Mouse (Mus musculus) hindbrain, embryonic 12.5 days (tissue): ENCODE measurements around the gene Trpm5. TPM values are rescaled to one million over a fixed set of nuclear protein-coding genes. Genes with fewer than 3 reads are reported as not detected.

Experiments used
- ATAC-seq: fragments of 200-750 bp; cut with Nextera tagmentation; 2 replicates; pipeline ENCODE4 v1.8.0; 2017; ENCODE audit warnings: moderate TSS enrichment; ENCODE audit not compliant: low FRiP score
- H3K27ac ChIP-seq: fragments of 300-500 bp; sonication (generic); 2 replicates; pipeline ENCODE4 v1.5.1; 2016; ENCODE audit warnings: mild to moderate bottlenecking
- H3K27me3 ChIP-seq: fragments of 300-500 bp; sonication (generic); 2 replicates; pipeline ENCODE4 v1.6.1; 2016; ENCODE audit warnings: mild to moderate bottlenecking
- H3K36me3 ChIP-seq: fragments of 300-500 bp; sonication (generic); 2 replicates; pipeline ENCODE4 v1.6.1; 2016; ENCODE audit warnings: mild to moderate bottlenecking
- H3K4me1 ChIP-seq: fragments of 300-500 bp; sonication (generic); 2 replicates; pipeline ENCODE4 v1.6.1; 2016
- H3K4me2 ChIP-seq: fragments of 300-500 bp; sonication (generic); replicated peaks from 2 replicates; pipeline ENCODE4 v1.6.1; 2016; ENCODE audit warnings: mild to moderate bottlenecking
- H3K4me3 ChIP-seq: fragments of 300-500 bp; sonication (generic); 2 replicates; pipeline ENCODE4 v1.5.1; 2016; ENCODE audit warnings: mild to moderate bottlenecking
- H3K9ac ChIP-seq: fragments of 300-500 bp; sonication (generic); 2 replicates; pipeline ENCODE4 v1.6.1; 2016; ENCODE audit warnings: mild to moderate bottlenecking, moderate library complexity
- H3K9me3 ChIP-seq: fragments of 300-500 bp; sonication (generic); replicated peaks from 2 replicates; pipeline ENCODE4 v1.6.1; 2016; ENCODE audit warnings: mild to moderate bottlenecking
- WGBS: fragments of 180-500 bp; shearing (Covaris S2); methylation state at CpG from one replicate; pipeline ENCODE4 v1.1.7; 2016; 5-methylcytosine and 5-hydroxymethylcytosine counted together
- polyA plus RNA-seq: library from polyadenylated mRNA; unstranded; fragments of >200 nt; fragmentation: Nextera tagmentation; extraction: Ambion mirVana; gene quantifications from 2 replicates; pipeline ENCODE4 v1.2.1, GENCODE M21; 2016

The Trpm5 gene
- polyA plus RNA-seq: 3.1 and 3.4 TPM in 2 replicates

GRCm38 (mm10) chr7:143094592-143095553, at the start of gene Trpm5:
Trpm5 (minus strand) TSS chr7:143094642.
- no peak within 1 kb of the TSS for H3K4me2 ChIP-seq
- H3K4me1 ChIP-seq: no peaks in the 10 kb centered on the region
- whole genome bisulfite sequencing: 44% methylated on average over 10 of the region's 10 CpGs
- H3K9me3 ChIP-seq: no peaks in the 10 kb centered on the region
- no peak within 1 kb of the TSS for H3K27ac ChIP-seq
- ATAC-seq: no peak
- no peak within 1 kb of the TSS for H3K4me3 ChIP-seq
- H3K27me3 ChIP-seq: no peaks in the 10 kb centered on the region
- no peak within 1 kb of the TSS for H3K9ac ChIP-seq
- H3K36me3 ChIP-seq: no peaks in the 10 kb centered on the region

GRCm38 (mm10) chr7:143142680-143143079, 48.2 kb upstream of the Trpm5 start:
- WGBS: 88% methylated on average over 2 of the region's 2 CpGs

DNA sequence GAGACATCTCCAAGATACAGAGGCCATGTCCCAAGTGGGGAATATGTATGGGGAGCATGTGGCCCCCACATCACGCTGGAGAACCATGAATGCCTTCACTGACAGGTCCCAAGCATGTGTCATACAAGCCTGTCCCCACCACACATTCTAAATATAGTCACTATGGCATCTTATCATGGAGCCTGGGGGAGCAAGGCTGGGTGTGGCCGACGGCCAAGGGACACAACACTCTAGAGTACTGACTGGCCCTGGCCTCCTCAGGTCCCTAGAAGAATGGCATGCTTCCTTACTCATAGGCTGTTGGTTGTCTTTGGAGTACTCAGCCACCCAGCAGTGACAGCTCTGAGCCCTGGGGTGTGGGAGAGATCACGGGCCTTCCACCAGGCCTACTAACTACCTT, 45.5 kb upstream of the Trpm5 start:
- Histone ChIP-seq H3K4me3 (no peak overlapping the region), H3K36me3 (no peaks in the 10 kb centered on the region), H3K9ac (no peak overlapping the region), H3K9me3 (no peaks in the 10 kb centered on the region), H3K4me2 (no peak overlapping the region), H3K27me3 (no peaks in the 10 kb centered on the region), H3K4me1 (no peaks in the 10 kb centered on the region), H3K27ac (no peak overlapping the region)
- WGBS: 90% methylated on average over 4 of the region's 4 CpGs
- ATAC-seq: no peak

More at GRCm38 (mm10) chr7:143142680-143143079, 48.2 kb upstream of the Trpm5 start:
- H3K9me3 ChIP-seq: no peaks in the 10 kb centered on the region
- no peak for ATAC-seq
- no peaks in the 10 kb centered on the region for H3K27me3 ChIP-seq
- no peak overlapping the region for H3K27ac ChIP-seq
- H3K4me3 ChIP-seq: no peak overlapping the region
- H3K4me1 ChIP-seq: no peaks in the 10 kb centered on the region
- no peak overlapping the region for H3K4me2 ChIP-seq
- no peaks in the 10 kb centered on the region for H3K36me3 ChIP-seq
- H3K9ac ChIP-seq: no peak overlapping the region

- no peak overlapping the region for H3K4me3 ChIP-seq
- WGBS: 36% methylated on average over 1 of the region's 1 CpGs
- H3K4me2 ChIP-seq: no peak overlapping the region
- no peaks in the 10 kb centered on the region for H3K36me3 ChIP-seq
- H3K9me3 ChIP-seq: no peaks in the 10 kb centered on the region
- H3K9ac ChIP-seq: no peak overlapping the region
- no peaks in the 10 kb centered on the region for H3K27me3 ChIP-seq
- ATAC-seq: no peak
- no peaks in the 10 kb centered on the region for H3K4me1 ChIP-seq
- H3K27ac ChIP-seq: no peak overlapping the region
Observed at GRCm38 (mm10) chr7:143138789-143139188, 44.3 kb upstream of the Trpm5 start.

DNA sequence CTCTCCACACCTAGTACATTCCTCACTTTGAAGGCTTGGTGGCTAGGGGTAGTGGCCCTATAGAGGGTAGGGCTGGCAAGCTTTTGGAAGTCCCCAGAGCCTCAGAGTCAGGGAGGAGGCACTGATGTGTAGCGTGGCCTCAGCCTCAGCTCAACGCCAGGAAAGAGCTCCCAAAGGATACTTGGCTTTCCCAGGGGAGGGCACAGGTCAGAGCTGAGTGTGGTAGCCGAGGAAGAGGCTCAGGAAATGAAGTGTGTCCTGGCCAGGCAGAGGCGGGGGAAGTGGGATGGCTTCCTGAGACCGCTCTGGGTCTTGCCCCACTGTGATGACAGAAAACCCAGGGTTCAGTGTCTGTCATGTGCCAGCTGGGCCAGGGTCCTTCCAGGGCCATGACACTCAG, 42.1 kb upstream of the Trpm5 start:
- Histone ChIP-seq H3K9me3 (no peaks in the 10 kb centered on the region), H3K9ac (no peak overlapping the region), H3K36me3 (no peaks in the 10 kb centered on the region), H3K4me2 (no peak overlapping the region), H3K27ac (no peak overlapping the region), H3K4me1 (no peaks in the 10 kb centered on the region), H3K4me3 (no peak overlapping the region), H3K27me3 (no peaks in the 10 kb centered on the region)
- 58% methylated on average over 5 of the region's 5 CpGs for WGBS
- no peak for ATAC-seq

GRCm38 (mm10) chr7:143136125-143136524, 41.7 kb upstream of the Trpm5 start:
- H3K4me1 ChIP-seq: no peaks in the 10 kb centered on the region
- no peak overlapping the region for H3K4me3 ChIP-seq
- H3K4me2 ChIP-seq: no peak overlapping the region
- 67% methylated on average over 2 of the region's 2 CpGs for WGBS
- H3K9me3 ChIP-seq: no peaks in the 10 kb centered on the region
- ATAC-seq: no peak
- no peak overlapping the region for H3K27ac ChIP-seq
- H3K27me3 ChIP-seq: no peaks in the 10 kb centered on the region
- no peaks in the 10 kb centered on the region for H3K36me3 ChIP-seq
- no peak overlapping the region for H3K9ac ChIP-seq

- H3K4me1 ChIP-seq: no peaks in the 10 kb centered on the region
- no peak overlapping the region for H3K4me3 ChIP-seq
- no peak overlapping the region for H3K9ac ChIP-seq
- no peak for ATAC-seq
- WGBS: 80% methylated on average over 5 of the region's 5 CpGs
- H3K9me3 ChIP-seq: no peaks in the 10 kb centered on the region
- H3K36me3 ChIP-seq: no peaks in the 10 kb centered on the region
- H3K27ac ChIP-seq: no peak overlapping the region
- no peaks in the 10 kb centered on the region for H3K27me3 ChIP-seq
- H3K4me2 ChIP-seq: no peak overlapping the region
Observed at GRCm38 (mm10) chr7:143132815-143133214, 38.4 kb upstream of the Trpm5 start.

GRCm38 (mm10) chr7:143124902-143125301, 30.5 kb upstream of the Trpm5 start:
- no peak for ATAC-seq
- peaks cover 15% of the 10 kb centered on the region for H3K4me1 ChIP-seq
- H3K27ac ChIP-seq: no peak overlapping the region
- no peak overlapping the region for H3K4me2 ChIP-seq
- no peak overlapping the region for H3K4me3 ChIP-seq
- 64% methylated on average over 3 of the region's 3 CpGs for WGBS
- H3K36me3 ChIP-seq: no peaks in the 10 kb centered on the region
- H3K9ac ChIP-seq: no peak overlapping the region
- no peaks in the 10 kb centered on the region for H3K9me3 ChIP-seq
- H3K27me3 ChIP-seq: peaks cover 7% of the 10 kb centered on the region; the same call in 1 of the 2 replicates

- WGBS: 11% methylated on average over 6 of the region's 6 CpGs
- H3K27me3 ChIP-seq: peaks cover 7% of the 10 kb centered on the region; the same call in 1 of the 2 replicates
- ATAC-seq: no peak
- 0 out of 2 replicates have a peak overlapping the region, but pooled peaks have one; percentile 13 for H3K27ac ChIP-seq
- H3K9me3 ChIP-seq: no peaks in the 10 kb centered on the region
- H3K4me2 ChIP-seq: no peak overlapping the region
- no peaks in the 10 kb centered on the region for H3K36me3 ChIP-seq
- H3K4me1 ChIP-seq: peaks cover 22% of the 10 kb centered on the region
- no peak overlapping the region for H3K4me3 ChIP-seq
- no peak overlapping the region for H3K9ac ChIP-seq
Observed at GRCm38 (mm10) chr7:143123876-143124669, 29.6 kb upstream of the Trpm5 start.

DNA sequence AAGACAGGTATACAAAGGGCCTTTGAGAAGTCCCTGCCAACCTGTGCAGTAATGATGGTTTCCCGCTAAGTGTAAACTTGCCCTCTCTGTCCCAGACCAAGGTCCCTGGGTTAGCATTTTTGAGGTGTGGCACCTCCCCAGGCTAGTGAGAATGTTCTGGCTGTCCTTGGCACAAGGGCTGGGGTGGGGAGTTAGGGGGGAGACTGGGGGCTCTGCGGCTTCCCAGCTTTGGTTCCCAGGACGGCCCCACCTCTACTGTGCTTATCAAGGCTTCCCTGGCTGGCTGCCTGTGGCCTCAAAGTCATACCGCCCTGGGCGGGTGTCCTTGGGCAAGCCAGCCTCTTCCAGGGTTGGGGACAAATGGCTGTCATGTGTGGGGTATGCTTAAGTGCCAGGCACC, 27.7 kb upstream of the Trpm5 start:
- Histone ChIP-seq H3K4me3 (no peak overlapping the region), H3K27me3 (peaks cover 7% of the 10 kb centered on the region; the same call in 1 of the 2 replicates), H3K4me2 (no peak overlapping the region), H3K9ac (no peak overlapping the region), H3K9me3 (no peaks in the 10 kb centered on the region), H3K4me1 (peaks cover 22% of the 10 kb centered on the region), H3K27ac (no peak overlapping the region), H3K36me3 (no peaks in the 10 kb centered on the region)
- ATAC-seq: no peak
- 87% methylated on average over 5 of the region's 5 CpGs for WGBS

- H3K27me3 ChIP-seq: peaks cover 3% of the 10 kb centered on the region; the same call in 1 of the 2 replicates
- H3K36me3 ChIP-seq: no peaks in the 10 kb centered on the region
- H3K4me1 ChIP-seq: peaks cover 22% of the 10 kb centered on the region
- 74% methylated on average over 3 of the region's 3 CpGs for WGBS
- no peak overlapping the region for H3K4me3 ChIP-seq
- ATAC-seq: no peak
- H3K9me3 ChIP-seq: 0 out of 2 replicates have a peak, but pooled peaks cover 2% of the 10 kb centered on the region
- no peak overlapping the region for H3K4me2 ChIP-seq
- H3K9ac ChIP-seq: no peak overlapping the region
- H3K27ac ChIP-seq: no peak overlapping the region
Observed at GRCm38 (mm10) chr7:143119826-143120225, 25.4 kb upstream of the Trpm5 start.

DNA sequence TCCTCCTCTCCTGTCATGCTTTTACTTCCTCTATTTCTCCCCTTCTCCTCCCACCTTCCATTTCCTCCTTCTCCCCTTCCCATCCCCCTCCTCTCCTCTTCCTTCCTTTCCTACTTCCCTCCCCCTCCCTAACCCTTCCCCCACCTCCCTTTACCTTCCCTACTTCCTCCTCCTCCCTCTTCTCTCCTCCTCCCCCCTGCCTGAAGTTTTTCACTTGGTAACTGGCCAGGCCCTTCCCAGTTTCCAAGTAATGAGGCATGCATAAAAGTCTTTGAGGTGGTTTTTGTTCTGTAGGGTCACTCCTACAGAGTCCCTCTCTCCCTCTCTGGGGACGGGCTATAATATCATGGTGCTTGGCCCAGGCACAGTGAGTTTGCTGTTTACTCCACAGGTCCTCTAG, 25.0 kb upstream of the Trpm5 start:
- ATAC-seq: no peak
- Histone ChIP-seq H3K27me3 (peaks cover 3% of the 10 kb centered on the region; the same call in 1 of the 2 replicates), H3K36me3 (no peaks in the 10 kb centered on the region), H3K4me3 (no peak overlapping the region), H3K27ac (no peak overlapping the region), H3K9me3 (0 out of 2 replicates have a peak, but pooled peaks cover 3% of the 10 kb centered on the region), H3K9ac (no peak overlapping the region), H3K4me1 (peaks cover 18% of the 10 kb centered on the region), H3K4me2 (no peak overlapping the region)
- 45% methylated on average over 1 of the region's 1 CpGs for whole genome bisulfite sequencing
